Mouse (Mus musculus): ENCODE results near the gene Noa1. TPM values are rescaled to one million over a fixed set of nuclear protein-coding genes. Genes with fewer than 3 reads are reported as not detected.
A peak's percentile ranks its signal among the peaks of the same experiment; 100 is the strongest.

Noa1 gene
- total RNA-seq (2017) = 16.6 and 26.0 TPM in 2 replicates

DNA sequence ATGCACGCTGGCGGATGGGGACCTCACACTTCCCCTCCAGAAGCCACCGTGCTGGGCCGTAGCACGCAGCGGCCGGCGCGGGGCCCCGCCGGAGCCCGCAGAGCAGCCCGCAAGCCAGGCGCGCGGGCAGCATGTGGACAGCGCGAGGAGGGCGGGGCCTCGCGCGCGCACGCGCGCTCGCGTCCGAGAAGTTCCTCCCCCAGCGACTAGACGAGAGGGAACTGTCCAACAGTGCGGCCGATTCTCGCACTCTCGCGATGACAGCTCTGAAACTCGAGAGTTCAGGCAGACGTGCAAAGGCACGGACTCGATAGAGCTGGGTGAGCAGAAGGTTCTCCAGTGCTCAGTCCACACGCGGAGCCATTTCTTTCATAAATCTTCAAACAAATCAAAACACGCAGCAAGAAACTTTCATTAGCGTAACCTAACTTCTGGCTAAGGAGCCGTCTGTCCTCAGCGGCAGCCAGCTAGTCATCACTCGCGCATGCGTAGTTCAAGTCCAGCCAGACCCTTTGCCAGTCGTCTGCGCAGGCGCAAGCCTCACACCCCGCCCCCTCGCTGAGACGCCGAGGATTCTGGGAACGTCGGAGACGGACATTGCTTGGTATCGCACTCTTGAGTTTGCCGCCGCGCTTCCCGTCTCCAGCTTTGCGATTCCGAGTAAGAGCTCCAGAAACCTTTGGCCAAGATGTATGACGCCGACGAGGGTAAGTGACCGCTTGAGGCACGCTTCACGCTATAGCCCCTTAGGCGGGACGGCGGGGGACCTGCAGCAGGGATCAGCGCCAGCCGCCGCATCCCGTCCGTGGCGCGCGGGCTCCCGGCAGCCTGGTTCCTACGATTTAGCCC is at the start of gene Noa1, which contains the start of gene Polr2b:
Noa1 (minus strand) TSS at position 161 of the 849 bp plus-strand sequence.
Polr2b (plus strand) TSS at position 224 of the 849 bp plus-strand sequence.
- ATAC-seq (replicated peaks in 1 of 2; ENCODE audit: insufficient read depth in 1 of 2, low FRiP score in 2 of 2, low TSS enrichment in 1 of 2, low read depth in 1 of 2, poor library complexity in 2 of 2, severe bottlenecking in 2 of 2) = peak; percentile 92

DNA sequence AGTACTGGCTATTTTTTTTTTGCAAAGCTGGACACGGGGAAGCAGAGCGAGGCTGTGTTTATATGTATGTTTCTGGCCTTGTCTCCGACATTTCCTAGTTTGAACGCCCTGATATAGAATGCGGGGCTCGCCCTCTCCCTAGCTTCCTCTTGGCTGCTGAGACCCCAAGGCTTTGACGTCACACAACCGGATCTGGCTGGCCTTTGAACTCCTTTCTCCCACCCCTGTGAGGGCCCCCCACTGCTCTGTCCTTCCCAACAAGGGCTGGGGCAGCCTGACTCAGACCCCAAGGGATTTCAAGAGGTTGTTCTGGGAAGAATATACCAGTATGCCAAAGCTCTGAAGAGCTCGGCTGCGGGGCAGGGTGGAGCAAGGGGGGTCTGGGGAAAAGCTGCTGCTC is 48.5 kb upstream of the Noa1 start:
- ATAC-seq (replicated peaks in 1 of 2; ENCODE audit: insufficient read depth in 1 of 2, low FRiP score in 2 of 2, low TSS enrichment in 1 of 2, low read depth in 1 of 2, poor library complexity in 2 of 2, severe bottlenecking in 2 of 2) = peak; percentile 60 to 64

DNA sequence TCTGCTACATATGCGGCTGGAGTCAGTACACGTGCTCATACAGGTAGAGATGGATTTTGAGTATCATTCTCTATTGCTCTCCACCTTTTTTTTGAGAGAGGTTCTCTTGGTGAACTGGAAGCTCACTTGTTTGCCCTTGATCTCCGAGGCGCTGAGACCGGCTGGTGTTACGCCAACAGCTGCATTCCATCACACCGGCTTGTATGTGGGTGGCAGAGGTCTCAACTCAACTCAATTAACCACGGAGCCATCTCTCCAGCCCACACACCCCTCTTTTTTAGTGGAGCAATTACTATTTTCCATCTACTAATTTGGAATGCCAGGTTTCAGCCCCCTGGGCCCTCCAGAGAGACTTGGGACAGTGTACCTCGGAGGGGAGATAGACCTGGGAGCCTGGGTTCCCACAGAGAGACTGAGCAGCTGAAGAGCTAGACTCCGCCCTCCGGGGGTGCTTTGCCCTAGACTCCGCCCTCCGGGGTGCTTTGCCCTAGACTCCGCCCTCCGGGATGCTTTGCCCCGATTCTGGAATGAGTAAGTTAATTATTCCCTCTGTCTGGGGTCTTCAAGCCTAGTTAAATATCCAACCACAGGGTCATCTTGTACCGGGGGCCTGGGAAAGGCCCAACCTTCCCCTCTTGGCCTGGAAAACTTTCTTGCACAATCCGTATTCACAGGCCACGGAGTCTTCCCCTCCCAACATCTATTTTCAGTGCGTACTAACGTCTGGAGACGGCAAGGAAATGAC is 47.7 kb upstream of the Noa1 start:
- ATAC-seq (replicated peaks in 1 of 2; ENCODE audit: insufficient read depth in 1 of 2, low FRiP score in 2 of 2, low TSS enrichment in 1 of 2, low read depth in 1 of 2, poor library complexity in 2 of 2, severe bottlenecking in 2 of 2) = peak; percentile 82 to 88

- ATAC-seq (replicated peaks in 1 of 2; ENCODE audit: insufficient read depth in 1 of 2, low FRiP score in 2 of 2, low TSS enrichment in 1 of 2, low read depth in 1 of 2, poor library complexity in 2 of 2, severe bottlenecking in 2 of 2) = no peak
Measured at GRCm38 (mm10) chr5:77355307-77356265, 45.7 kb upstream of the Noa1 start.

DNA sequence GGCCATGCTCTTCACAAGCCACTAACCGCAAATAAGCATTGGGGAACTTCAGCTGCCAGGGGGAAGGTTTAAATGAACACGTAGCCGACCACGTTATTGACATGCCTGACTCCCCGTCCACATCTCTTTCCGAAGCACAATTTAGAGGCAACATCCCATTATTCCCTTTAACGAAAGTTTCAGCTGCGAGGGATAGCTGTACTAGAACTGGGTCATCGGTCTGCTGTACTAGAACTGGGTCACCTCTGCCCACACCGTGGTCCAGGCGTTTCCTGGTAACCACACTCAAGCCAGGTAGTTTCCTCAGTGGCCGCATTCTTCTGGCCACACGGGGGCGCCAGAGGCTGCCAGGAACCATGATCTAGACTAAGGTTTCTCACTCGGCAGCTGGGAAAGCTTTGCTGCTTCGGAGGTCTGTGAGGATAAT is 44.5 kb upstream of the Noa1 start:
- ATAC-seq (replicated peaks in 1 of 2; ENCODE audit: insufficient read depth in 1 of 2, low FRiP score in 2 of 2, low TSS enrichment in 1 of 2, low read depth in 1 of 2, poor library complexity in 2 of 2, severe bottlenecking in 2 of 2) = peak; percentile 64 to 71

DNA sequence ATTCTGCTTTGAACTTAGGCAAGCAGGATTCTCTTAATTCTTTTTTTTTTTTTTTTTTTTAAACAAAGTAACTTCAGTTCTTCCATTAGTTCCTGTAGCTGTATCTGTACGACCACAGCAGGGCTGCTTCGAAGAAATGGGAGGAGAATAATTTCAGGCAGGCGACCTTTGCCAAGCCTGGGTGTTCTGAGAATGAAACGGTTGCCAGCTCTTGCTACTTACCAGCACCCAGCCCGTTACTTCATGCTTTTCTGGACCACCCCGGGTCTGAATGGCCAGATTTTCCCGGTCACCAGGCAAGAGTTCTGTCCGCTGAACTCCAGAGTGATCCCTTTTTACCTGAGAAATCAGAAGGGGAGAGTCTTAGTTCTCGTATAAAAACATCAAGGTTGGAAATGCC is 41.8 kb upstream of the Noa1 start:
- ATAC-seq (replicated peaks in 1 of 2; ENCODE audit: insufficient read depth in 1 of 2, low FRiP score in 2 of 2, low TSS enrichment in 1 of 2, low read depth in 1 of 2, poor library complexity in 2 of 2, severe bottlenecking in 2 of 2) = no peak

- no peak for ATAC-seq (replicated peaks in 1 of 2; ENCODE audit: insufficient read depth in 1 of 2, low FRiP score in 2 of 2, low TSS enrichment in 1 of 2, low read depth in 1 of 2, poor library complexity in 2 of 2, severe bottlenecking in 2 of 2)
Measured at GRCm38 (mm10) chr5:77349971-77350658, 40.2 kb upstream of the Noa1 start.

GRCm38 (mm10) chr5:77348901-77349300 is 39.0 kb upstream of the Noa1 start:
- no peak for ATAC-seq (replicated peaks in 1 of 2; ENCODE audit: insufficient read depth in 1 of 2, low FRiP score in 2 of 2, low TSS enrichment in 1 of 2, low read depth in 1 of 2, poor library complexity in 2 of 2, severe bottlenecking in 2 of 2)

- no peak for ATAC-seq (replicated peaks in 1 of 2; ENCODE audit: insufficient read depth in 1 of 2, low FRiP score in 2 of 2, low TSS enrichment in 1 of 2, low read depth in 1 of 2, poor library complexity in 2 of 2, severe bottlenecking in 2 of 2)
Measured at GRCm38 (mm10) chr5:77340033-77340432, 30.1 kb upstream of the Noa1 start.

DNA sequence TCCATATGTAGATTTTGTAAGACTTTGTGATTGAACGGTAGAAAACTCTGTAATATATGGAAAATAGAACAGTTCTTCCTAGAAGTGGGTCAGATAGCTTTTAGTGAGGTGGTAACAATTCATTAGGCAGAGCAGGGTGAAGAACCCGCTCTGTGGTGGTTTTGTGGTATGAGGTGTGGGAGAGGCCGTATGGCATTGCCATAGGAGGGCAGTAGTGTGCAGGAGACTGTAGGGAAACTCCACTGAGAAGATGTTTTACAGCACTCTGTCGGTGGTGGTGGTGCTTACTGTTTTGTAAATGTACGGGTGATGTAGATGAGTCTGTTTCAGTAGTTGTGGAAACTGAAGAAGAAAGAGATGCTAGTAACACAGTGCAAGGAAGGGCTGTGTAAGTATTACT is 20.3 kb upstream of the Noa1 start:
- ATAC-seq (replicated peaks in 1 of 2; ENCODE audit: insufficient read depth in 1 of 2, low FRiP score in 2 of 2, low TSS enrichment in 1 of 2, low read depth in 1 of 2, poor library complexity in 2 of 2, severe bottlenecking in 2 of 2) = peak in 1 of 2 experiments; percentile 46; a peak in 1 of 4 replicates

DNA sequence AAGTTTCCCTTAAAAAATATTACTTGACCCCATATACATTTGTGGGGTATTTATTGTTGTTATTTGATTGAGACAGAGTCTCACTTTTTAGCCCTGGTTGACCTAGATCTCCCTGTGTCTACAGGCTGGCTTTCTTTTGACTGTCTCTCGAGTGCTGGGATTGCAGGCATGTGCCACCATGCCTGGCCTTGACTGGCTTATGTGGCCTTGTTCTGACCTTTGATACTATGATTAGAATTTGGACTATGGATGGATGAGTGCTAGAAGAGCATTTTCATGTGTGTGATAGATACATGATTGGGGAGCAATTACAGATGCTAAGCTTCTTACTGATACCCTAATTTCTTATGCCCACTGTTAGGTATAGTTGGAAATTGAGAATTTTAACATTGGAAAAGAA is 15.1 kb upstream of the Noa1 start:
- ATAC-seq (replicated peaks in 1 of 2; ENCODE audit: insufficient read depth in 1 of 2, low FRiP score in 2 of 2, low TSS enrichment in 1 of 2, low read depth in 1 of 2, poor library complexity in 2 of 2, severe bottlenecking in 2 of 2) = no peak

DNA sequence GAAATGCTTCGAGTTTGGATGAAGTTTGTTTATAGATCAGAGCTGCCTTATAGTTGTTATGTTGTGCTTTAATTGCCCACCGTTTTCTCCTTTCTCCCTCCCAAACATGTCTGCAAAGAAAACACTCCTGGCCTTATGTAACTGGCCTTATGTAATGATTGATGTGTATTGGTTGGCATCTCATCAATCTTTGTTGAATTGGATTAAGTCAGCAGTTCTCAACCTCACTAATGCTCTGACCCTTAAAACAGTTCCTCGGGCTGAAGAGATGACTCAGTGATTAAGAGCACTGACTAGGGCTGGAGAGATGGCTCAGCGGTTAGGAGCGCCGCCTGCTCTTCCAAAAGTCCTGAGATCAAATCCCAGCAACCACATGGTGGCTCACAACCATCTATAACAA is 5.1 kb upstream of the Noa1 start:
- ATAC-seq (replicated peaks in 1 of 2; ENCODE audit: insufficient read depth in 1 of 2, low FRiP score in 2 of 2, low TSS enrichment in 1 of 2, low read depth in 1 of 2, poor library complexity in 2 of 2, severe bottlenecking in 2 of 2) = no peak

DNA sequence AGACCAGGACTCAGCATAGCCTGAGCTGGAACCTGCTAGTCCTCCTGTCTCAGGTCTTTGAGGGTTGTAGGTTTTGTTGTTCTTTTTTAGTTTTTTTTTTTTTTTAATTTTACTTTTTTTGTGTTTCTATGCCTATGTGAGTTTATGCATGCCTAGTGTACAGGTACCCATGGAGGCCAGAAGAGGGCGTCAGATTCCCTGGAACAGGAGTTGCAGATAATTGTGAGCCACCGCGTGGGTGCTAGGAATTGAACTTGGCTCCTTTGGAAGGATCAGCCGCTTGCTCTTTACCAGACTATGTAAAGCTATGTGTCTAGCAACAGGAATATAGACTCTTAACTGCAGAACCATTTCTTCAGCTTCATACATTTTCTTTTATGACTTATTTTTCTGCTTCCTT is 4.3 kb upstream of the Noa1 start:
- no peak for ATAC-seq (replicated peaks in 1 of 2; ENCODE audit: insufficient read depth in 1 of 2, low FRiP score in 2 of 2, low TSS enrichment in 1 of 2, low read depth in 1 of 2, poor library complexity in 2 of 2, severe bottlenecking in 2 of 2)

GRCm38 (mm10) chr5:77309051-77309906 is 605 bp downstream of the Noa1 start:
- ATAC-seq (replicated peaks in 1 of 2; ENCODE audit: insufficient read depth in 1 of 2, low FRiP score in 2 of 2, low TSS enrichment in 1 of 2, low read depth in 1 of 2, poor library complexity in 2 of 2, severe bottlenecking in 2 of 2) = peak in 1 of 2 experiments; percentile 29; a peak in 2 of 4 replicates

DNA sequence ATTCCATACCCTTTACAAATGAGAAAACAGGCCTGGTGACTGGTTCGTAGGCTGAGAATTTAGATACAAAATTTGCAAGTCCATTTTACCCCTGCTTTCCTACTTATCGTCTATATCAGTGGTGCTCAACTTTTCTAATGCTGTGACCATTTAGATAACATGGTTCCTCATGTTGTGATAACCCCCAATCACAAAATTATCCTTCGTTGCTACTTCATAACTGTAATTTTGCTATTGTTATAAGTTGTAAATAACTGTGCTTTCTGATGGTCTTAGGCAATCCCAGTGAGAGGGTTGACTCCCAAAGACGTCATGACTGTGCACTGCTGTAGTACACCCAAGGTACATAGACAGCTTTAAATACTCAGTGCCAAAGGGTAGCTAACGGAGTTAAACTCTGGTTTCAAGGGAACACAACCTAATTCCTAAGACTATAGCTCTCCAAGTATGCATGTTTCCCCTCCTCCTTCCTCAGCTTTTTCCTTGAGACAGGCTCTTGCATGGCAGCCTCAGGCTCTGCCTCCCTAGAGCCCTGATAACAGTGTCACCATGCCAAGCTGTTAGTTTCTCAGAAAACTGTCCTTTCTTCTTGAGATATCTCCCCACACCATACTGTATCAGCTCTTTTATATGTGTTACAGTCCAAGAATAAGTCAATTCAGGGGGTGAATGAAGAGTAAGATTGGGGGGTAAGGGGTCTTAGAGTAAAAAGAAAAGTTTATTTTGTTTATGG is 1.9 kb downstream of the Noa1 start:
- no peak for ATAC-seq (replicated peaks in 1 of 2; ENCODE audit: insufficient read depth in 1 of 2, low FRiP score in 2 of 2, low TSS enrichment in 1 of 2, low read depth in 1 of 2, poor library complexity in 2 of 2, severe bottlenecking in 2 of 2)

Measured in hematopoietic stem cell, adult 5-6 weeks (primary cell).